Mouse (Mus musculus) MEL (cell line): ENCODE measurements around the gene Opalin.

Experiments used
- CTCF ChIP-seq, 3 experiments: IDR thresholded peaks in 2 of 3; conservative IDR thresholded peaks in 1 of 3; 2 replicates each; pipeline ENCODE4 v1.5.1; 2011 to 2012; ENCODE audit warnings: low read length in 3 of 3, low read depth in 2 of 3, mild to moderate bottlenecking in 2 of 3, improper control_type of control experiment in 1 of 3, inconsistent platforms in 1 of 3, mixed read lengths in 1 of 3, moderate library complexity in 1 of 3; ENCODE audit not compliant: control insufficient read depth in 1 of 3, insufficient read depth in 1 of 3, poor library complexity in 1 of 3, severe bottlenecking in 1 of 3
- EP300 ChIP-seq, 2 experiments: IDR thresholded peaks; 2 replicates each; pipeline ENCODE4 v1.6.1; 2011; ENCODE audit warnings: improper control_type of control experiment in 2 of 2, low read length in 2 of 2, low read depth in 1 of 2, mild to moderate bottlenecking in 1 of 2
- GABPA ChIP-seq: IDR thresholded peaks from 2 replicates; pipeline ENCODE4 v1.6.1; 2012; ENCODE audit warnings: low read depth, mild to moderate bottlenecking, inconsistent platforms, low read length, improper control_type of control experiment, moderate library complexity
- KAT2A ChIP-seq: conservative IDR thresholded peaks from 2 replicates; pipeline ENCODE4 v1.6.1; 2012; ENCODE audit warnings: low read depth, low read length, improper control_type of control experiment, inconsistent platforms
- POLR2A ChIP-seq, 2 experiments: IDR thresholded peaks; 2 replicates each; pipeline ENCODE4 v1.6.1; 2011 to 2012; ENCODE audit warnings: low read length in 2 of 2, mild to moderate bottlenecking in 2 of 2, control low read depth in 1 of 2, improper control_type of control experiment in 1 of 2, low read depth in 1 of 2, moderate library complexity in 1 of 2; ENCODE audit not compliant: control insufficient read depth in 1 of 2, insufficient read depth in 1 of 2, poor library complexity in 1 of 2
- POLR2AphosphoS5 ChIP-seq: IDR thresholded peaks from 2 replicates; pipeline ENCODE4 v1.6.1; 2012; ENCODE audit warnings: low read depth, borderline replicate concordance, mild to moderate bottlenecking, inconsistent platforms, low read length, moderate library complexity, mixed read lengths
- RAD21 ChIP-seq: IDR thresholded peaks from 2 replicates; pipeline ENCODE4 v1.6.1; 2011; ENCODE audit warnings: mild to moderate bottlenecking, low read depth, low read length, improper control_type of control experiment
- TBP ChIP-seq: IDR thresholded peaks from 2 replicates; pipeline ENCODE4 v1.8.0; 2011; ENCODE audit warnings: low read depth, low read length, improper control_type of control experiment

GRCm38 (mm10) chr19:41015951-41016716, 60.8 kb downstream of the Opalin start:
- no peak for TF ChIP-seq KAT2A
- no peak for TF ChIP-seq EP300 (IDR thresholded peaks at IDR 0.05; ENCODE audit: low read depth in 1 of 2, low read length in 2 of 2)
- TF ChIP-seq RAD21, result peak; percentile 78
- no peak for TF ChIP-seq POLR2A (IDR thresholded peaks at IDR 0.05; ENCODE audit: control insufficient read depth in 1 of 2, insufficient read depth in 1 of 2, low read depth in 1 of 2, low read length in 2 of 2, poor library complexity in 1 of 2)
- TF ChIP-seq POLR2AphosphoS5, result no peak
- no peak for TF ChIP-seq GABPA
- peak; percentile 59 to 83 (median 74) for TF ChIP-seq CTCF (IDR thresholded peaks at IDR 0.05 in 2 of 3, conservative IDR thresholded peaks at IDR 0.05 in 1 of 3; ENCODE audit: control insufficient read depth in 1 of 3, insufficient read depth in 1 of 3, low read depth in 2 of 3, low read length in 3 of 3, poor library complexity in 1 of 3, severe bottlenecking in 1 of 3)
- TF ChIP-seq TBP, result no peak
